Mouse (Mus musculus) spleen, adult 2 months (tissue): ENCODE results near the gene Casr. TPM values are rescaled to one million over a fixed set of nuclear protein-coding genes. Genes with fewer than 3 reads are reported as not detected.

Source experiments
- DNase-seq, 2 experiments: peaks; one replicate each; pipeline versions ENCODE4 v3.0.0 to v3.0.0-alpha.2; 2012 to 2021; ENCODE audit warnings: low spot score in 2 of 2, low read depth in 1 of 2
- H3K27ac ChIP-seq: fragments of 200-500 bp; 2 replicates; pipeline ENCODE4 v1.5.1; 2012; ENCODE audit warnings: low read length, inconsistent platforms; ENCODE audit not compliant: insufficient read depth
- H3K27me3 ChIP-seq: fragments of 200-500 bp; 2 replicates; pipeline ENCODE4 v1.6.1; 2012; ENCODE audit warnings: mild to moderate bottlenecking, moderate library complexity, low read length, inconsistent platforms; ENCODE audit not compliant: control insufficient read depth, insufficient read depth
- H3K36me3 ChIP-seq: fragments of 200-500 bp; 2 replicates; pipeline ENCODE4 v1.6.1; 2012; ENCODE audit warnings: mild to moderate bottlenecking, low read length, inconsistent platforms; ENCODE audit not compliant: control insufficient read depth, insufficient read depth
- H3K4me1 ChIP-seq: fragments of 200-500 bp; 2 replicates; pipeline ENCODE4 v1.6.1; 2011; ENCODE audit warnings: inconsistent platforms; ENCODE audit not compliant: control insufficient read depth, insufficient read depth, insufficient read length
- H3K4me3 ChIP-seq: fragments of 200-500 bp; 2 replicates; pipeline ENCODE4 v1.5.1; 2011; ENCODE audit warnings: mild to moderate bottlenecking, inconsistent platforms; ENCODE audit not compliant: insufficient read depth, insufficient read length; ENCODE audit errors: extremely low read depth
- CTCF ChIP-seq: fragments of 200-500 bp; IDR thresholded peaks from 2 replicates; pipeline ENCODE4 v1.5.1; 2011; ENCODE audit warnings: mild to moderate bottlenecking, inconsistent platforms; ENCODE audit not compliant: insufficient read depth, insufficient read length, insufficient replicate concordance; ENCODE audit errors: extremely low read depth
- POLR2A ChIP-seq: fragments of 200-500 bp; IDR thresholded peaks from 2 replicates; pipeline ENCODE4 v1.6.1; 2011; ENCODE audit warnings: low read depth, low read length, inconsistent platforms
- WGBS: fragments of 180-500 bp; shearing (Covaris S2); methylation state at CpG from one replicate; pipeline ENCODE4 v1.1.7; 2018; 5-methylcytosine and 5-hydroxymethylcytosine counted together
- polyA plus RNA-seq: library from polyadenylated mRNA; depleted of rRNA; stranded (reverse); fragments of >200 nt; gene quantifications from 2 replicates; pipeline ENCODE4 v1.2.3, GENCODE M21; 2012

Casr gene
- polyA plus RNA-seq, 1 experiment = 0.01 TPM

DNA sequence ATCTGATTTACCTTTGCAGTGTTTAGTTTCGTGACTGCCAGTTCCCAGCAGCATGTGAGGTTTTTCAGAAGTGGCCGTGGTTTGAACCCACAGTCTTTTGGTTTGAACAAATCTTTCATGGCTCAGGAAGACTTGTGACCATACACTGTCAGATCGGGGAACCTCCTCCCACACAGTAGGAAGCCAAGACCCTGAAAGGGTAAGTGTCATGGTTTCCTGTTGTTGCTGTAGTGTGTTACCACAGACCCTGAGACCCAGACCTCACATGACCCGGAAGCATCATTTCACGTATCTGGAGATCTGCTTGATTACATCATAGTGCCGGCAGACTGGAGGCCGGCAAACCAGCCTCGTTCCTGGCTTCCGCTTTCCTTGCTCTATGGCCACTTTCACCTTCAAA is 85.1 kb downstream of the Casr start:
- WGBS = 6% methylated on average over 9 of the region's 9 CpGs
- no peaks in the 10 kb centered on the region for H3K36me3 ChIP-seq
- H3K27me3 ChIP-seq = no peaks in the 10 kb centered on the region
- H3K4me3 ChIP-seq = no peak overlapping the region
- TF ChIP-seq POLR2A = no peak
- TF ChIP-seq CTCF = no peak
- H3K4me1 ChIP-seq = peaks cover 5% of the 10 kb centered on the region; the same call in 1 of the 2 replicates
- peak; percentile 21 to 87 for DNase-seq
- H3K27ac ChIP-seq = no peak overlapping the region

DNA sequence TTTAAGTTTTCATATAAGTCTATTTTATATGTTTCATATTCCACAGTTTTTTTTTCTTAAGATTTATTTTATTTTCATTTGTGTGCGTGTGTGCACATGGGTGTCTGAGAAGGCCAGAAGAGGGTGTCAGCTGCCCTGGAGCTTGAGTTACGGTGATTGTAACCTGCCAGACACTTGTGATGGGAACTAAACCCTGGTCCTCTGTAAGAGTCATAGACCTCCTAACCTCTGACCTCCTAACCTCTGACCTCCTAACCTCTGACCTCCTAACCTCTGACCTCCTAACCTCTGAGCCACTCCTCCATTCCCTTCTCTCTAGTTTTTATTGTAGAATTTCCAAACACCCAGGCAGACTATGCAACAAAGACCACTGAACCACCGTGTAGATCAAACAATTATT is 86.4 kb downstream of the Casr start:
- peaks cover 5% of the 10 kb centered on the region; the same call in 1 of the 2 replicates for H3K4me1 ChIP-seq
- H3K27ac ChIP-seq = no peak overlapping the region
- 93% methylated on average over 3 of the region's 3 CpGs for WGBS
- no peak for TF ChIP-seq CTCF
- TF ChIP-seq POLR2A = no peak
- no peaks in the 10 kb centered on the region for H3K36me3 ChIP-seq
- no peaks in the 10 kb centered on the region for H3K27me3 ChIP-seq
- no peak overlapping the region for H3K4me3 ChIP-seq
- no peak for DNase-seq

DNA sequence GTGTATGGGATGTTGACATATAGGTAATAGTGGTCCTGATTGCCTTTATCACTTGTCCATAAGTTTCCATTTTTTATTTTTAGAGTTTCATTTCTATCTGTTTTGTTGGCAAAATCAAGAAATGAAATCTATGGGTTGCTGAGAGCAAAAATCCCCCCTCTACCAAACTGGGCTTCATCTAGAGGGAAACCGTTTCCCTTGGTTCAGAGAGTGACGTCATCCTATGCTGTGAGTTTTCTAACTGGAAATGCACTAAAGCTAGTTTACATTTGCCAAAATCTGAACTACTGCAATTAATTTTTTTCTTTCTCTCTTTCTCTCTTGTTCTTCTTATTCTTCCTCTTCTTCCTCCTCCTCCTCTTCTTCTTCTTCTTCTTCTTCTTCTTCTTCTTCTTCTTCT is 87.1 kb downstream of the Casr start:
- Histone ChIP-seq H3K27ac (no peak overlapping the region), H3K4me3 (no peak overlapping the region), H3K27me3 (no peaks in the 10 kb centered on the region), H3K4me1 (peaks cover 5% of the 10 kb centered on the region; the same call in 1 of the 2 replicates), H3K36me3 (no peaks in the 10 kb centered on the region)
- DNase-seq = no peak
- WGBS = 86% methylated on average over 2 of the region's 2 CpGs
- TF ChIP-seq POLR2A (no peak), CTCF (no peak)

DNA sequence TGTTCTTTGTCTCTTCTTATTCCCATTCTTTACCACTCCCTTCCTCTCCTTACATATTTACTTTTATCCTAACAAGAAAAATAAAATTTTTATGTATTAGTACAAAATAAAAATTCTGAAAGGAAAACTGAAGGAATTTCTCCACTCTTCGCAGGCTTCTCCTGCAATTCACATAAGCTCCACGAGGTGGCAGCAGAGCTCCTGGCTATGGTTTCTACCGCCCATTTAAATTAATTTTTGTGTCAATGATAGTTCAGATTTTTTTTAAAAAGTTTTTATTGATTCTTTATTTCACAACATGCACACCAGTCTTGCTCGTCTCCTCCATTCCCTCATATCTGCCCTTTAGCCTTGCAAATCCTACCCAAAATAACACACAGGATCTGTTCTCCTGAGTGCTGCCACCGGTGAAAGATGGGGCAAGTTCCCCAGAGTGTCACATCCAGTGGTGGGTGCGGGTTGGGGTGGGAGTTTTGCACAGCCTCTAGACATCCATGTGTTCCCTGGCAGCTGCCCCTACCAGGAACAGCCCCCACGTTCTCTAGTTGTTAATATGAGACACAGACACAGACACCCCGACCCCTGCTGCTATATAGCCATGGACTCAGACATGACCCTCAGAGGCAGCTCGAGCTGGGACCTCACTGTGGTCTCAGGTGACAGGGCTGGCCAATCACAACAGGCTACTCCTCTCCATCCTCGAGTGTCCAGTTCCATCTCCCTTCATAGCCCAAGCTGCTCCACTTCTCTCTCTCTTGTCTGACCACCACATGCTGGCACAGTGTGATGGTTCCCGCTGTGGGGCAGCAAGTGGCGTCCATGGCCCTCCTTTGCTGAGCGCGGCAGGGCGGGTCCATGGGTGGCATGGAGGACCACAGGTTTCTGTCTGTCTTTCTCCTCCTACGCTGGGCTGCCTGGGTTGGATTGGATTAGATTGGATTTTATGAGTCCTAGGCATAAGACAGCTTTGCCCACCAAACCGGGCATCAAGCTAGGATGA is 88.4 kb downstream of the Casr start:
- TF ChIP-seq CTCF = peak; percentile 67; the same call in 1 of the 2 replicates
- no peak for TF ChIP-seq POLR2A
- Histone ChIP-seq H3K27ac (no peak overlapping the region), H3K36me3 (no peaks in the 10 kb centered on the region), H3K4me3 (no peak overlapping the region), H3K4me1 (peaks cover 5% of the 10 kb centered on the region; the same call in 1 of the 2 replicates), H3K27me3 (no peaks in the 10 kb centered on the region)
- WGBS = 63% methylated on average over 17 of the region's 17 CpGs
- DNase-seq = peak in 1 of 2 experiments; percentile 27

DNA sequence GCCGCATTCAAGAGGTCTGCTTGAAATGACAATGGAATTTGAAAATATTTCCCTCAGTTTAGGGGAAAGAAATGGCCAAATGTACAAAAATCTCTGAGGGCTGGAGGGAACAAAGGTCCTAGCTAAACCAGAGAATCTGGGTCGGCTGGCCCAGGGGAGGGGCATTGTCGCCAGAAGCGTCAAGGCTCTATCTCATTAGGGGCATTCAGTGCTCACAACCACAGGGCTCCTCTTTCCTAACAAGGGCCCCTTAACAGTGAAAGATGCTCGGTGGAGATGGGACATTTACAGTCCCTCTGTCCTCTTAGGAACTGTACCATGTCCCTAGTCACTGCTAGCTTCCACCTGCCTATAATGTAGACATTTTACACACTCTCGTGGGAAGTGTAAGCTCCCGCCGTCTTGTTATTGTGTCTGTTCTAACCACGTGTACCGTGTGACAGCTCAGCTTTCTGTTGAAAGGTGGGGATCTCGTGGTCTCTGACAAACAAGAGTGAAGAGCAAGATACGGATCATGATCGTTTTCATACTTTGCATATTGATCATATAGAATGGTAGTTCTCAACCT is 90.8 kb downstream of the Casr start:
- H3K4me3 ChIP-seq = no peak overlapping the region
- no peak for TF ChIP-seq POLR2A
- TF ChIP-seq CTCF = no peak
- no peak for DNase-seq
- H3K4me1 ChIP-seq = no peaks in the 10 kb centered on the region
- H3K36me3 ChIP-seq = no peaks in the 10 kb centered on the region
- 52% methylated on average over 13 of the region's 13 CpGs for WGBS
- no peaks in the 10 kb centered on the region; the same call in 1 of the 2 replicates for H3K27me3 ChIP-seq
- no peak overlapping the region for H3K27ac ChIP-seq

DNA sequence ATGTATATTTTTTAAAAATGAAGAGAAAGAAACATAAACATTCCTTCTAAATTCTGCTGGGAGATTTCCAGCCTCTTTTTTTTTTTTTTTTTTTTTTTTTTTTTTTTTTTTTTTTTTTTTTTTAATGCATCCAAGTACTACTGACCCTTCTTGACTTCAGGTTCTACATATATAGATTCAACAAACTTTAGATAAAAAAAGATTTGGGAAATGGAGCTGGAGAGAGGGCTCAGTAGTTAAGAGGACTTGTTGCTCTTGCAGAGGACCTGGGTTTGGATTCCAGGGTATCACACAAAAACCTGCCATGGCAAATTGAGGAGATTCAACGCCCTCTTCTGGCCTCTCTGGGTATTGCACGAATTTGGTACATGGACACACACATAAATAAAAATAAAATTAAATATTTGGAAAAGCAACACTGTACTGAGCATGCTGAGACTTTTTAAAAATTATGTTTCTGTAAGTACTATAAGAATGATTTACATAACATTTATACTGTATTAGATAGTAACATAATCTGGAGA is 91.9 kb downstream of the Casr start:
- no peaks in the 10 kb centered on the region for H3K4me1 ChIP-seq
- no peaks in the 10 kb centered on the region; the same call in 1 of the 2 replicates for H3K27me3 ChIP-seq
- no peak for DNase-seq
- H3K4me3 ChIP-seq = no peak overlapping the region
- H3K27ac ChIP-seq = no peak overlapping the region
- no peak for TF ChIP-seq CTCF
- H3K36me3 ChIP-seq = no peaks in the 10 kb centered on the region
- WGBS = 3% methylated on average over 2 of the region's 2 CpGs
